Mouse (Mus musculus) hindbrain, embryonic 14.5 days (tissue): ENCODE results near the gene Bzw1. TPM values are rescaled to one million over a fixed set of nuclear protein-coding genes. Genes with fewer than 3 reads are reported as not detected.

Experiments
- ATAC-seq: fragments of 200-750 bp; cut with Nextera tagmentation; 2 replicates; pipeline ENCODE4 v1.8.0; 2017; ENCODE audit warnings: moderate number of reproducible peaks, mild to moderate bottlenecking, moderate TSS enrichment, moderate library complexity; ENCODE audit not compliant: low FRiP score
- DNase-seq: peaks from one replicate; pipeline ENCODE4 v3.0.0-alpha.2; 2015; ENCODE audit warnings: low spot score
- H3K27ac ChIP-seq: fragments of 300-500 bp; sonication (generic); 2 replicates; pipeline ENCODE4 v1.5.1; 2014; ENCODE audit warnings: mild to moderate bottlenecking, moderate library complexity
- H3K27me3 ChIP-seq: fragments of 300-500 bp; sonication (generic); 2 replicates; pipeline ENCODE4 v1.6.1; 2014; ENCODE audit warnings: mild to moderate bottlenecking, low read length, mixed read lengths; ENCODE audit not compliant: control insufficient read depth, insufficient read depth
- H3K36me3 ChIP-seq: fragments of 300-500 bp; sonication (generic); replicated peaks from 2 replicates; pipeline ENCODE4 v1.6.1; 2014; ENCODE audit not compliant: control insufficient read depth, insufficient read depth
- H3K4me1 ChIP-seq: fragments of 300-500 bp; sonication (generic); replicated peaks from 2 replicates; pipeline ENCODE4 v1.6.1; 2014; ENCODE audit warnings: antibody characterized with exemption, low read length, mixed read lengths; ENCODE audit not compliant: control insufficient read depth, insufficient read depth
- H3K4me2 ChIP-seq: fragments of 300-500 bp; sonication (generic); replicated peaks from 2 replicates; pipeline ENCODE4 v1.6.1; 2014; ENCODE audit warnings: mild to moderate bottlenecking, moderate library complexity
- H3K4me3 ChIP-seq: fragments of 300-500 bp; sonication (generic); replicated peaks from 2 replicates; pipeline ENCODE4 v1.5.1; 2014; ENCODE audit warnings: mild to moderate bottlenecking, low read length
- H3K9ac ChIP-seq: fragments of 300-500 bp; sonication (generic); 2 replicates; pipeline ENCODE4 v1.6.1; 2014
- H3K9me3 ChIP-seq: fragments of 300-500 bp; sonication (generic); 2 replicates; pipeline ENCODE4 v1.6.1; 2016; ENCODE audit warnings: low read length; ENCODE audit not compliant: control insufficient read depth
- WGBS: fragments of 180-500 bp; shearing (Covaris S2); extraction: QIAGEN DNeasy Blood & Tissue Kit; methylation state at CpG from one replicate; pipeline ENCODE4 v1.1.7; 2014; 5-methylcytosine and 5-hydroxymethylcytosine counted together
- polyA plus RNA-seq: library from polyadenylated mRNA; unstranded; fragments of >200 nt; fragmentation: Nextera tagmentation; extraction: Ambion mirVana; gene quantifications from 2 replicates; pipeline ENCODE4 v1.2.1, GENCODE M21; 2014

Gene Bzw1
- polyA plus RNA-seq, 1 experiment from 2014 or later = 372 TPM

DNA sequence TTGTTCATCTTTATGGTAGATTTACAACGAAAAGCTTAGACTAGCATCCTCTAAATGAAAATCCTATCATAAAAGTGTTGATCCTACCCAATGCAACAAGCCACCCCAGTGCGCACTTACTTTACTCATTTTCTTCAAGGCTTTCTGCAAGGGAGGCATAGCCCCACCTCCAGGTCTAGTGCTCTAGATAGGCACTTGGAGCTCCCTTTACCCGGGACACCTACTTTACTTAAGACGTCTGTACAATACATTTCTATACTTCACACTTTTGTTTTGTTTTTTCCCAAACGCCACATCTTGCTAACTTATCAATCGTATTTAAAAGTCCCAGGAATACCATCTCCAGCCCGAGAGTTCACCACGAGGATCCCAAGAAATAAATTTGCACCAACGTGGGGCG, 52.0 kb downstream of the Bzw1 start:
- H3K36me3 ChIP-seq = peaks cover 29% of the 10 kb centered on the region
- no peak for ATAC-seq
- no peak for DNase-seq
- H3K4me2 ChIP-seq = peak overlapping the region; percentile 73
- H3K9me3 ChIP-seq = no peaks in the 10 kb centered on the region
- peaks cover 17% of the 10 kb centered on the region for H3K4me1 ChIP-seq
- WGBS = 13% methylated on average over 10 of the region's 10 CpGs
- peak overlapping the region; percentile 72 for H3K4me3 ChIP-seq
- H3K27me3 ChIP-seq = no peaks in the 10 kb centered on the region
- H3K9ac ChIP-seq = peak overlapping the region; percentile 78
- H3K27ac ChIP-seq = peak overlapping the region; percentile 89

- Histone ChIP-seq H3K4me2 (peak within 1 kb of the TSS; percentile 73), H3K27me3 (no peaks in the 10 kb centered on the region), H3K4me3 (peak within 1 kb of the TSS; percentile 72), H3K9ac (peak within 1 kb of the TSS; percentile 78), H3K36me3 (peaks cover 27% of the 10 kb centered on the region), H3K9me3 (no peaks in the 10 kb centered on the region), H3K4me1 (peaks cover 17% of the 10 kb centered on the region), H3K27ac (peak within 1 kb of the TSS; percentile 89)
- DNase-seq (peak; percentile 90), ATAC-seq (peak; percentile 98)
- WGBS = under 1% methylated on average over 33 of the region's 33 CpGs
Measured at GRCm38 (mm10) chr1:58445143-58445722, 52.5 kb downstream of the Bzw1 start, which contains the start of the genes Nif3l1 and Ppil3. Nif3l1 (plus strand) TSS chr1:58445151. Ppil3 (minus strand) TSS chr1:58445486.

GRCm38 (mm10) chr1:58445861-58446260, 53.2 kb downstream of the Bzw1 start:
- peaks cover 27% of the 10 kb centered on the region for H3K36me3 ChIP-seq
- ATAC-seq (no peak), DNase-seq (no peak)
- H3K27me3 ChIP-seq = no peaks in the 10 kb centered on the region
- H3K27ac ChIP-seq = peak overlapping the region; percentile 89
- peak overlapping the region; percentile 73 for H3K4me2 ChIP-seq
- H3K9ac ChIP-seq = peak overlapping the region; percentile 78
- 9% methylated on average over 11 of the region's 11 CpGs for WGBS
- peak overlapping the region; percentile 72 for H3K4me3 ChIP-seq
- peaks cover 17% of the 10 kb centered on the region for H3K4me1 ChIP-seq
- H3K9me3 ChIP-seq = no peaks in the 10 kb centered on the region

GRCm38 (mm10) chr1:58447766-58448165, 55.1 kb downstream of the Bzw1 start:
- no peak for DNase-seq
- H3K4me1 ChIP-seq = peaks cover 17% of the 10 kb centered on the region
- no peak overlapping the region for H3K4me3 ChIP-seq
- no peak overlapping the region for H3K4me2 ChIP-seq
- H3K9ac ChIP-seq = no peak overlapping the region
- peaks cover 31% of the 10 kb centered on the region for H3K36me3 ChIP-seq
- H3K9me3 ChIP-seq = no peaks in the 10 kb centered on the region
- no peak for ATAC-seq
- H3K27ac ChIP-seq = no peak overlapping the region
- WGBS = 92% methylated on average over 7 of the region's 7 CpGs
- H3K27me3 ChIP-seq = no peaks in the 10 kb centered on the region

GRCm38 (mm10) chr1:58448396-58448795, 55.7 kb downstream of the Bzw1 start:
- H3K36me3 ChIP-seq = peaks cover 38% of the 10 kb centered on the region
- H3K9ac ChIP-seq = no peak overlapping the region
- DNase-seq = no peak
- no peak overlapping the region for H3K27ac ChIP-seq
- H3K27me3 ChIP-seq = no peaks in the 10 kb centered on the region
- WGBS = 91% methylated on average over 7 of the region's 7 CpGs
- no peak for ATAC-seq
- no peak overlapping the region for H3K4me3 ChIP-seq
- H3K4me2 ChIP-seq = no peak overlapping the region
- H3K9me3 ChIP-seq = no peaks in the 10 kb centered on the region
- peaks cover 17% of the 10 kb centered on the region for H3K4me1 ChIP-seq

DNA sequence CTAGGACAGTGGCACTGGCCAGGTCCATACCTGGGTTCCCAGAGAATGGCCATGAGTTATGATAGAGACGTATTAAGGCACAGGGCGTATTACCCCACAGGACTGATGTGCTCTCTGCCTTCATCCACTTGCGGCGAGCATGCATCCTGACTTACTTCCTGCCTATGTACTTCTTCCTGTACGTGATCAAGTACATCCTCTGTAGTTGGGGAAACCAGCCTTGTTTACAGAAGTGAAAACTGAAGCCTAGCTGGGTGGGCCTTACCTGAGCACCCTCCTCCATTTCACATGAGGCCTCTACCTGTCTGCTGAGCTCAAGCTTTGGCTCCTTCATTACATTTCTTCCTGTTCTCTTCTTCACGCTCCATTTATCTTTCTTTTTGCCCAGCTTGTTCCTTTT, 61.6 kb downstream of the Bzw1 start:
- peaks cover 93% of the 10 kb centered on the region for H3K36me3 ChIP-seq
- no peaks in the 10 kb centered on the region for H3K9me3 ChIP-seq
- no peak overlapping the region for H3K9ac ChIP-seq
- DNase-seq = no peak
- H3K27ac ChIP-seq = no peak overlapping the region
- ATAC-seq = no peak
- H3K4me2 ChIP-seq = no peak overlapping the region
- H3K27me3 ChIP-seq = no peaks in the 10 kb centered on the region
- H3K4me1 ChIP-seq = no peaks in the 10 kb centered on the region
- 93% methylated on average over 6 of the region's 6 CpGs for WGBS
- H3K4me3 ChIP-seq = no peak overlapping the region

Other genes starting within 250 kb of the Bzw1 start
- gene Aox4, start 182.5 kb upstream of the Bzw1 start, polyA plus RNA-seq = 0.39 and 0.54 TPM in 2 replicates
- 0.05 TPM in 1 of 2 replicates, not detected in the other for gene Aox2, start 114.6 kb upstream of the Bzw1 start, polyA plus RNA-seq
- gene Clk1, start 31.2 kb downstream of the Bzw1 start, polyA plus RNA-seq = 143 and 156 TPM in 2 replicates
- 50.4 and 51.6 TPM in 2 replicates for gene Nif3l1, start 52.3 kb downstream of the Bzw1 start, polyA plus RNA-seq
- 48.7 and 57.8 TPM in 2 replicates for gene Ppil3, start 52.6 kb downstream of the Bzw1 start, polyA plus RNA-seq
- 19.7 and 21.5 TPM in 2 replicates for gene Orc2, start 112.2 kb downstream of the Bzw1 start, polyA plus RNA-seq
- 15.7 and 18.5 TPM in 2 replicates for gene Fam126b, start 193.4 kb downstream of the Bzw1 start, polyA plus RNA-seq
- 179 and 220 TPM in 2 replicates for gene Ndufb3, start 193.5 kb downstream of the Bzw1 start, polyA plus RNA-seq